Mouse (Mus musculus) embryonic fibroblast, embryonic 13.5 days (primary cell): ENCODE measurements at regions not wholly inside any gene's neighbourhood (a gene's known extent, or its start where the extent isn't known, plus 50 kb on each side); places are given as distances from the start of the nearest gene placed in this dataset.
A peak's percentile ranks its signal among the peaks of the same experiment; 100 is the strongest.

Source experiments
- H3K27ac ChIP-seq: 2 replicates; pipeline ENCODE4 v1.5.1; 2012; ENCODE audit warnings: low read length, control low read depth, inconsistent platforms; ENCODE audit not compliant: insufficient read depth
- H3K4me1 ChIP-seq: 2 replicates; pipeline ENCODE4 v1.6.1; 2011; ENCODE audit warnings: low read length; ENCODE audit not compliant: control insufficient read depth, insufficient read depth
- H3K4me3 ChIP-seq: 2 replicates; pipeline ENCODE4 v1.5.1; 2011; ENCODE audit warnings: mild to moderate bottlenecking, control low read depth, low read length; ENCODE audit not compliant: insufficient read depth
- CTCF ChIP-seq: IDR thresholded peaks from 2 replicates; pipeline ENCODE4 v1.5.1; 2011; ENCODE audit warnings: mild to moderate bottlenecking, control low read depth, low read length, moderate library complexity, borderline replicate concordance; ENCODE audit not compliant: insufficient read depth
- POLR2A ChIP-seq: IDR thresholded peaks from 2 replicates; pipeline ENCODE4 v1.6.1; 2011; ENCODE audit warnings: low read depth, mild to moderate bottlenecking, control low read depth, low read length, moderate library complexity

GRCm38 (mm10) chrX:133505683-133506082, 183.1 kb downstream of the Pcdh19 start:
- Histone ChIP-seq H3K4me3 (no peak overlapping the region), H3K27ac (no peak overlapping the region), H3K4me1 (no peaks in the 10 kb centered on the region)
- TF ChIP-seq CTCF (no peak), POLR2A (no peak)

DNA sequence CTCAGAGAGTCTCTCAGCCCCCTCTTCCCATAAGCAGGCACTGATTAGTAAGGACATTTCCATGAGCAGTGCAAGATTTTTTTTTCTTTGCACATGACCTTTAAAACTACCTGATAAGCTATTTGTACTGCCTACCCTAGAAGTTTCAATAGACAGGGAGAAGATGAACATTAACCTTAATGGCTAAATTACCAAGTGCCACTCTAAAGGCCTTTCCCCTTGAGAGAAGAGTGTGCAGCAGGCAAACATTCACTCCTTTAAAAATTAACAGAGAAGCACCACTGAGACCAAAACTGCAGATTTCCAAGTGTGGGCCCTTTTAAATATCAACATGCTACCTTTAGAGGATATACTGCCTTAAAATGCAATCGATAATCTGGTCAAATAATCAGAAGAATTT, 226.9 kb downstream of the Pcdh19 start:
- Histone ChIP-seq H3K4me3 (no peak overlapping the region), H3K4me1 (no peaks in the 10 kb centered on the region), H3K27ac (no peak overlapping the region)
- TF ChIP-seq POLR2A = no peak

GRCm38 (mm10) chrX:133447417-133447816, 241.4 kb downstream of the Pcdh19 start:
- H3K27ac ChIP-seq = no peak overlapping the region
- H3K4me3 ChIP-seq = no peak overlapping the region
- no peak for TF ChIP-seq CTCF
- no peak for TF ChIP-seq POLR2A
- no peaks in the 10 kb centered on the region for H3K4me1 ChIP-seq

- TF ChIP-seq CTCF (no peak), POLR2A (no peak)
- H3K4me3 ChIP-seq = no peak overlapping the region
- no peaks in the 10 kb centered on the region for H3K4me1 ChIP-seq
- H3K27ac ChIP-seq = no peak overlapping the region
Measured at GRCm38 (mm10) chrX:133402446-133402845, 286.3 kb downstream of the Pcdh19 start.

DNA sequence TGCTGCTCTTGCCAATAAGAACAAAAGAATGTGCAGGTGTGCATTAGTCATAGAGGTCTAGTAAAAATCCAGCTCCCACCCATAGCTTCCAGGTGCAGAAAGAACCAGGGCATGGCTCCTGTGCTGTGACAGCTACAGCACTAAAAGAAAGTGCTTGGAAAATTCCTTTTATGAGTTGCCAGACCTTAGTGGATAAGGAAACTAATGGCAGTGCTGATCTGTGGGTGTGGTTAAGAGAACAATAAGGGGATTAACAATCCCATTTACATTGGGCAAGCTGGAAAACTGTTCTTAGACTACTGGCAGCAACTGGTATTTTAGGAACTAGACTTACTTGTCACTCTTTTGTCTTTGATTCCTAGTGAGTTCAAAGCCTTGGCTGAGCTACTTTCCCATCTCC, 301.0 kb downstream of the Pcdh19 start:
- Histone ChIP-seq H3K27ac (no peak overlapping the region), H3K4me3 (no peak overlapping the region), H3K4me1 (no peaks in the 10 kb centered on the region)
- TF ChIP-seq CTCF (no peak), POLR2A (no peak)

DNA sequence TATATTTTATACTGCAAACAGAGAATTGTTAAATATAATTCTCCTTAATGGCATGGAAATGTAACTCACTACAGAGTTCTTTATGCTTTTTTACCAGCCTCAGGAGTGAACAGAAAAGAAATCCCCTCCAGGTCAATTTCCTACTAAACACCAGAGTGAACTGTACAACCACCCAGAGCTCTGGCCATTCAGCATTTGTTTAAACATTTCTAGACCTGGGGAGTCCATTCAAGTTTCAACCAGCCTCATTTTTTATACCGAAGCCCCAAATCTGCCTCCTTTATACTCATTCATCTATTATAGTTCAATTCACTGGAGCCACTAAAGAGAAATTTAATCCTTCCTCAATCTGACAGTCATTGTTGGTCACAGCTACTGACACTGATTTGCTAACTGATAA, 314.8 kb downstream of the Pcdh19 start:
- Histone ChIP-seq H3K4me1 (no peaks in the 10 kb centered on the region), H3K4me3 (no peak overlapping the region), H3K27ac (no peak overlapping the region)
- TF ChIP-seq CTCF (no peak), POLR2A (no peak)

DNA sequence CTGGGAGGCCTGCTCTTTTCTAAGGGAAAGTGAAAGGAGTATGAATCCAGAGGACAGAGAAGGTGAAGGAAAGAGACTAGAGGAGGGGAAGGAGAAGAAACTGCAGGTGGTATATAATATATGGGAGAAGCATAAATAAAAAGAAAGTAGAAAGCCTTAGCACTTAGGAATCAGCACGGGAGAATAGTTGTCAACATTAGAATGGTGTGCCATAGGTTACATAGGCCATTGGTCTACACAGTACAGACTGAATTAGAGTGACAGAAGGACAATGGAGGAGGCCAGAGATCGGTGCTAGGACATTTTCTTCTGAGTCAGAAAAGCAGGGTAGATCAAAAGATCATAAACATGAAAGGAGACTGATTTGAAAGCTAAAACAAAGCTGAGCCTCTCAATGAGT, 315.7 kb downstream of the Pcdh19 start:
- H3K27ac ChIP-seq = peak overlapping the region; percentile 80; the same call in 1 of the 2 replicates
- H3K4me3 ChIP-seq = no peak overlapping the region
- TF ChIP-seq POLR2A (no peak), CTCF (no peak)
- H3K4me1 ChIP-seq = no peaks in the 10 kb centered on the region

DNA sequence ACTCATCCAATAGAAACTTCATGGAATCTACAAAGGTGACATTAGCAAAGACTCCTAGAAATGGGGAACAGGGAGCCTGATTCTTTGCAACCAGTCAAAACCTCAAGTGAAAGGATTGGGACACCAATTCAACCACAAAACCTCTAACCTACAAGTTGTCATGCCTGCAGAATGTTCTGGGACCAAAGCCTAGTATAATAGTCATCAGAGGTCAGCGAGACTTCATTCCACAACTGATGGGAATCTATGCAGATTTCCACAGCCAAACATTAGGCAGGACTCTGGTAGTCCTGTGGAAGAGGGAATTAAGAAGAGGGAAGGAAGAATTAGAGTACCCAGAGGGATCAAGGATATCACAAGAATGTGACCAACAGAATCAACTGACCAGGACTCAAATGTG, 316.4 kb downstream of the Pcdh19 start:
- Histone ChIP-seq H3K27ac (peak overlapping the region; percentile 80), H3K4me3 (no peak overlapping the region), H3K4me1 (no peaks in the 10 kb centered on the region)
- TF ChIP-seq CTCF (no peak), POLR2A (no peak)

- no peak overlapping the region for H3K4me3 ChIP-seq
- H3K27ac ChIP-seq = no peak overlapping the region
- TF ChIP-seq CTCF (no peak), POLR2A (no peak)
- H3K4me1 ChIP-seq = no peaks in the 10 kb centered on the region
Measured at GRCm38 (mm10) chrX:133360739-133361138, 328.0 kb downstream of the Pcdh19 start.
